In the genomic region with DNA sequence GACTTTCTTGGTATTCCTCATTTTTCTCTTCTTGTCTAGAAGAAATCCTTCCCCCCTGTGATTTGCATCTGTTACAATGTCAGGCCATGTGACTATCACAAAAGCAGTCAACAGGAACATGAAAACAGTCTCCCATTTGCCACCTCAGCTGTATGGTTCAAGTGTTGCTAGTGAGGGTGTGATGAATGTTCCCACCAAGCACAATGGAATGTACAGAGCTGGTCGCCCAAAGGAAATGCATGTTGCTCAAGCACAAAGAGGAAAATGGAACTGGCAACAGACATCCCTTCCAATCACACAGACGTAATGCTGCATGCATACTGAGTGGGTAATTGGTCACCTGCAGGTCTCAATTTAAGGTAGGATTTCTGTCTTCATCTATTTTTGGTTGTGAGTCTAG, we compare ENCODE assay signal across 30 mouse cellular contexts.
DNase-seq lines count a peak whose midpoint lies in the region; ATAC-seq and TF ChIP-seq lines count a peak whose summit lies in the region.
"Had no signal": no experiment of that assay in that cellular context is flagged by ENCODE, and none has a peak within 500 bp of the region (broad histone marks: within the 10 kb centered on the region; RNA-seq: fewer than 3 reads in every experiment).

No protein-coding gene starts in this region.

- H3K36me3 ChIP-seq in hindbrain, postnatal 0 days (ENCODE audit: insufficient read depth, low read length) = no peaks in the 10 kb centered on the region
- H3K36me3 ChIP-seq in hindbrain, embryonic 12.5 days = no peaks in the 10 kb centered on the region
- H3K36me3 ChIP-seq: embryonic facial prominence, embryonic 12.5 days; forebrain, embryonic 15.5 days; G1E; heart, embryonic 12.5 days; hindbrain, embryonic 15.5 days; limb, embryonic 10.5 days; limb, embryonic 15.5 days; liver, embryonic 13.5 days; midbrain, embryonic 15.5 days had no signal

- no peak overlapping the region for H3K4me3 ChIP-seq in hindbrain, postnatal 0 days (ENCODE audit: low read length)
- no peak overlapping the region for H3K4me3 ChIP-seq in hindbrain, embryonic 12.5 days
- H3K4me3 ChIP-seq: embryonic facial prominence, embryonic 12.5 days; forebrain, embryonic 15.5 days; heart, embryonic 12.5 days; hindbrain, embryonic 15.5 days; limb, embryonic 10.5 days; limb, embryonic 15.5 days; liver, embryonic 13.5 days; midbrain, embryonic 15.5 days had no signal

- H3K9me3 ChIP-seq in hindbrain, postnatal 0 days (ENCODE audit: low read length) = no peaks in the 10 kb centered on the region
- no peaks in the 10 kb centered on the region for H3K9me3 ChIP-seq in hindbrain, embryonic 12.5 days (replicated peaks)
- H3K9me3 ChIP-seq: embryonic facial prominence, embryonic 12.5 days; forebrain, embryonic 15.5 days; G1E; heart, embryonic 12.5 days; hindbrain, embryonic 15.5 days; limb, embryonic 10.5 days; limb, embryonic 15.5 days; liver, embryonic 13.5 days; midbrain, embryonic 15.5 days had no signal

- H3K4me2 ChIP-seq in hindbrain, postnatal 0 days (ENCODE audit: low read depth, low read length) = no peak overlapping the region
- H3K4me2 ChIP-seq in hindbrain, embryonic 12.5 days (replicated peaks) = no peak overlapping the region
- H3K4me2 ChIP-seq: embryonic facial prominence, embryonic 12.5 days; forebrain, embryonic 15.5 days; heart, embryonic 12.5 days; hindbrain, embryonic 15.5 days; limb, embryonic 15.5 days; liver, embryonic 13.5 days; midbrain, embryonic 15.5 days had no signal

- no peaks in the 10 kb centered on the region for H3K4me1 ChIP-seq in hindbrain, postnatal 0 days (ENCODE audit: insufficient read depth, low read length)
- H3K4me1 ChIP-seq in hindbrain, embryonic 12.5 days = no peaks in the 10 kb centered on the region
- H3K4me1 ChIP-seq: embryonic facial prominence, embryonic 12.5 days; forebrain, embryonic 15.5 days; heart, embryonic 12.5 days; hindbrain, embryonic 15.5 days; limb, embryonic 10.5 days; limb, embryonic 15.5 days; liver, embryonic 13.5 days; midbrain, embryonic 15.5 days had no signal

- ATAC-seq in hindbrain, postnatal 0 days = no peak; the same call in 1 of the 2 replicates
- no peak for ATAC-seq in hindbrain, embryonic 12.5 days (ENCODE audit: low FRiP score)
- no peak for ATAC-seq in megakaryocyte-erythroid progenitor cell, adult 5-6 weeks (replicated peaks; ENCODE audit: low FRiP score, low TSS enrichment, poor library complexity, severe bottlenecking)
- no peak for ATAC-seq in activated CD4-positive, CD25-positive, alpha-beta regulatory T cell, adult 4 months
- ATAC-seq: forebrain, embryonic 15.5 days; lung, postnatal 0 days; midbrain, embryonic 15.5 days; Patski had no signal

- peak; percentile 35 for DNase-seq in hindbrain, postnatal 0 days (ENCODE audit: low spot score)
- peak; percentile 6 for DNase-seq in cerebellum, adult 11-12 months
- peak; percentile 51 to 53 for DNase-seq in cerebellum, postnatal 10 days
- DNase-seq in kidney, adult 8-10 months = no peak
- DNase-seq: adrenal gland, postnatal 25 days; gastrocnemius, postnatal 36 days; heart, adult 18-20 months; kidney, adult 2 months; kidney, postnatal 4 days; liver, embryonic 13.5 days; lung, adult 18-20 months; right cerebral cortex, postnatal 4 days; thymus, adult 18-20 months; thymus, postnatal 25 days had no signal

- no peak overlapping the region for H3K27ac ChIP-seq in hindbrain, postnatal 0 days
- no peak overlapping the region for H3K27ac ChIP-seq in hindbrain, embryonic 12.5 days
- H3K27ac ChIP-seq: embryonic facial prominence, embryonic 12.5 days; forebrain, embryonic 15.5 days; hindbrain, embryonic 15.5 days; kidney, postnatal 0 days; limb, embryonic 10.5 days; limb, embryonic 15.5 days; liver, embryonic 13.5 days; macrophage; midbrain, embryonic 15.5 days; stomach, postnatal 0 days had no signal

- no peak overlapping the region for H3K9ac ChIP-seq in hindbrain, postnatal 0 days (replicated peaks; ENCODE audit: low read length)
- H3K9ac ChIP-seq in hindbrain, embryonic 12.5 days = no peak overlapping the region
- H3K9ac ChIP-seq: embryonic facial prominence, embryonic 12.5 days; forebrain, embryonic 15.5 days; heart, embryonic 12.5 days; hindbrain, embryonic 15.5 days; limb, embryonic 15.5 days; liver, embryonic 13.5 days; midbrain, embryonic 15.5 days had no signal

- 47% methylated on average over 2 of the region's 2 CpGs for WGBS in hindbrain, postnatal 0 days
- 44% methylated on average over 2 of the region's 2 CpGs for WGBS in hindbrain, embryonic 12.5 days

- TF ChIP-seq CTCF in hindbrain, postnatal 0 days (IDR thresholded peaks at IDR 0.05; ENCODE audit: low read depth) = no peak

- H3K27me3 ChIP-seq in hindbrain, postnatal 0 days (ENCODE audit: insufficient read depth, low read length) = no peaks in the 10 kb centered on the region
- H3K27me3 ChIP-seq in hindbrain, embryonic 12.5 days = no peaks in the 10 kb centered on the region
- H3K27me3 ChIP-seq: embryonic facial prominence, embryonic 12.5 days; forebrain, embryonic 15.5 days; heart, embryonic 12.5 days; hindbrain, embryonic 15.5 days; limb, embryonic 15.5 days; liver, embryonic 13.5 days; midbrain, embryonic 15.5 days; Patski had no signal

Comparison
In these comparisons a context has a peak if more than half of its experiments do, and no peak if none do; other contexts are left out.
1. DNase-seq: peak in hindbrain, postnatal 0 days (single experiment), cerebellum, adult 11-12 months (single experiment) and cerebellum, postnatal 10 days (2 of 2); none in kidney, adult 8-10 months (0 of 2).